Mouse (Mus musculus) neural tube, embryonic 12.5 days (tissue): ENCODE measurements at regions not wholly inside any gene's neighbourhood (a gene's known extent, or its start where the extent isn't known, plus 50 kb on each side); places are given as distances from the start of the nearest gene placed in this dataset.

ENCODE experiments used
- ATAC-seq: fragments of 200-750 bp; cut with Nextera tagmentation; 2 replicates; pipeline ENCODE4 v1.8.0; 2017; ENCODE audit warnings: low read depth, mild to moderate bottlenecking, moderate TSS enrichment, moderate library complexity; ENCODE audit not compliant: low FRiP score
- H3K27ac ChIP-seq: fragments of 300-500 bp; sonication (generic); 2 replicates; pipeline ENCODE4 v1.5.1; 2016
- H3K27me3 ChIP-seq: fragments of 300-500 bp; sonication (generic); replicated peaks from 2 replicates; pipeline ENCODE4 v1.6.1; 2016; ENCODE audit warnings: mild to moderate bottlenecking
- H3K36me3 ChIP-seq: fragments of 300-500 bp; sonication (generic); 2 replicates; pipeline ENCODE4 v1.6.1; 2016; ENCODE audit warnings: mild to moderate bottlenecking
- H3K4me1 ChIP-seq: fragments of 300-500 bp; sonication (generic); 2 replicates; pipeline ENCODE4 v1.6.1; 2016
- H3K4me2 ChIP-seq: fragments of 300-500 bp; sonication (generic); replicated peaks from 2 replicates; pipeline ENCODE4 v1.6.1; 2016; ENCODE audit warnings: mild to moderate bottlenecking
- H3K4me3 ChIP-seq: fragments of 300-500 bp; sonication (generic); 2 replicates; pipeline ENCODE4 v1.5.1; 2016
- H3K9ac ChIP-seq: fragments of 300-500 bp; sonication (generic); 2 replicates; pipeline ENCODE4 v1.6.1; 2016; ENCODE audit warnings: mild to moderate bottlenecking
- H3K9me3 ChIP-seq: fragments of 300-500 bp; sonication (generic); 2 replicates; pipeline ENCODE4 v1.6.1; 2016; ENCODE audit warnings: mild to moderate bottlenecking
- WGBS: fragments of 180-500 bp; shearing (Covaris S2); methylation state at CpG from one replicate; pipeline ENCODE4 v1.1.7; 2016; 5-methylcytosine and 5-hydroxymethylcytosine counted together

- Histone ChIP-seq H3K9ac (no peak overlapping the region), H3K27ac (no peak overlapping the region), H3K9me3 (no peaks in the 10 kb centered on the region), H3K4me1 (no peaks in the 10 kb centered on the region), H3K4me3 (no peak overlapping the region), H3K36me3 (no peaks in the 10 kb centered on the region), H3K4me2 (no peak overlapping the region), H3K27me3 (no peaks in the 10 kb centered on the region)
- WGBS: 40% methylated on average over 4 of the region's 4 CpGs
- no peak for ATAC-seq
Measured at GRCm38 (mm10) chr8:30289169-30289568, 2841.7 kb downstream of the Poteg start.

GRCm38 (mm10) chr8:30331201-30331600, 2883.7 kb downstream of the Poteg start:
- Histone ChIP-seq H3K27me3 (no peaks in the 10 kb centered on the region), H3K9ac (no peak overlapping the region), H3K4me3 (no peak overlapping the region), H3K36me3 (no peaks in the 10 kb centered on the region), H3K9me3 (no peaks in the 10 kb centered on the region), H3K4me2 (no peak overlapping the region), H3K4me1 (no peaks in the 10 kb centered on the region), H3K27ac (no peak overlapping the region)
- ATAC-seq: no peak

GRCm38 (mm10) chr8:30333352-30333751, 2885.9 kb downstream of the Poteg start:
- Histone ChIP-seq H3K9me3 (no peaks in the 10 kb centered on the region), H3K4me2 (no peak overlapping the region), H3K4me1 (no peaks in the 10 kb centered on the region), H3K4me3 (no peak overlapping the region), H3K27ac (no peak overlapping the region), H3K36me3 (no peaks in the 10 kb centered on the region), H3K27me3 (no peaks in the 10 kb centered on the region), H3K9ac (no peak overlapping the region)
- ATAC-seq: no peak
- WGBS: 51% methylated on average over 3 of the region's 3 CpGs

- WGBS: 84% methylated on average over 1 of the region's 1 CpGs
- Histone ChIP-seq H3K4me3 (no peak overlapping the region), H3K4me1 (no peaks in the 10 kb centered on the region), H3K27me3 (no peaks in the 10 kb centered on the region), H3K9ac (no peak overlapping the region), H3K9me3 (no peaks in the 10 kb centered on the region), H3K36me3 (no peaks in the 10 kb centered on the region), H3K4me2 (no peak overlapping the region), H3K27ac (no peak overlapping the region)
- no peak for ATAC-seq
Measured at GRCm38 (mm10) chr8:30359464-30359863, 2912.0 kb downstream of the Poteg start.

GRCm38 (mm10) chr8:30365721-30366120, 2918.3 kb downstream of the Poteg start:
- Histone ChIP-seq H3K4me3 (no peak overlapping the region), H3K27me3 (no peaks in the 10 kb centered on the region), H3K36me3 (no peaks in the 10 kb centered on the region), H3K9ac (no peak overlapping the region), H3K27ac (no peak overlapping the region), H3K9me3 (no peaks in the 10 kb centered on the region), H3K4me2 (no peak overlapping the region), H3K4me1 (no peaks in the 10 kb centered on the region)
- WGBS: 79% methylated on average over 2 of the region's 2 CpGs
- ATAC-seq: no peak

GRCm38 (mm10) chr8:30391936-30392335, 2944.5 kb downstream of the Poteg start:
- WGBS: 84% methylated on average over 2 of the region's 2 CpGs
- Histone ChIP-seq H3K36me3 (no peaks in the 10 kb centered on the region), H3K4me3 (no peak overlapping the region), H3K4me1 (no peaks in the 10 kb centered on the region), H3K27me3 (no peaks in the 10 kb centered on the region), H3K9ac (no peak overlapping the region), H3K27ac (no peak overlapping the region), H3K4me2 (no peak overlapping the region), H3K9me3 (no peaks in the 10 kb centered on the region)
- ATAC-seq: no peak

GRCm38 (mm10) chr8:30439423-30439822, 2989.1 kb upstream of the 5930422O12Rik start:
- no peak for ATAC-seq
- Histone ChIP-seq H3K36me3 (no peaks in the 10 kb centered on the region), H3K27me3 (no peaks in the 10 kb centered on the region), H3K9me3 (no peaks in the 10 kb centered on the region), H3K4me2 (no peak overlapping the region), H3K4me1 (no peaks in the 10 kb centered on the region), H3K4me3 (no peak overlapping the region), H3K9ac (no peak overlapping the region), H3K27ac (no peak overlapping the region)
- 67% methylated on average over 2 of the region's 2 CpGs for WGBS

- ATAC-seq: no peak
- no peaks in the 10 kb centered on the region for H3K9me3 ChIP-seq
- H3K27me3 ChIP-seq: no peaks in the 10 kb centered on the region
- no peak overlapping the region for H3K4me3 ChIP-seq
- no peaks in the 10 kb centered on the region for H3K36me3 ChIP-seq
- 89% methylated on average over 1 of the region's 1 CpGs for WGBS
- H3K27ac ChIP-seq: no peak overlapping the region
- H3K4me2 ChIP-seq: no peak overlapping the region
- no peak overlapping the region for H3K9ac ChIP-seq
- H3K4me1 ChIP-seq: no peaks in the 10 kb centered on the region
Measured at GRCm38 (mm10) chr8:30441821-30442220, 2986.7 kb upstream of the 5930422O12Rik start.

- H3K9ac ChIP-seq: no peak overlapping the region
- WGBS: 73% methylated on average over 2 of the region's 2 CpGs
- H3K4me1 ChIP-seq: no peaks in the 10 kb centered on the region
- no peak for ATAC-seq
- no peaks in the 10 kb centered on the region for H3K36me3 ChIP-seq
- no peaks in the 10 kb centered on the region for H3K9me3 ChIP-seq
- no peaks in the 10 kb centered on the region for H3K27me3 ChIP-seq
- no peak overlapping the region for H3K4me3 ChIP-seq
- H3K27ac ChIP-seq: no peak overlapping the region
- no peak overlapping the region for H3K4me2 ChIP-seq
Measured at GRCm38 (mm10) chr8:30443874-30444273, 2984.6 kb upstream of the 5930422O12Rik start.

- no peak for ATAC-seq
- WGBS: 84% methylated on average over 4 of the region's 4 CpGs
- no peaks in the 10 kb centered on the region for H3K27me3 ChIP-seq
- no peaks in the 10 kb centered on the region for H3K36me3 ChIP-seq
- no peaks in the 10 kb centered on the region for H3K4me1 ChIP-seq
- H3K4me3 ChIP-seq: no peak overlapping the region
- H3K9ac ChIP-seq: no peak overlapping the region
- no peak overlapping the region for H3K4me2 ChIP-seq
- H3K9me3 ChIP-seq: no peaks in the 10 kb centered on the region
- H3K27ac ChIP-seq: no peak overlapping the region
Measured at GRCm38 (mm10) chr8:30444274-30444673, 2984.2 kb upstream of the 5930422O12Rik start.

GRCm38 (mm10) chr8:30458136-30458535, 2970.4 kb upstream of the 5930422O12Rik start:
- no peak overlapping the region for H3K27ac ChIP-seq
- 27% methylated on average over 4 of the region's 4 CpGs for WGBS
- H3K4me2 ChIP-seq: no peak overlapping the region
- H3K9ac ChIP-seq: no peak overlapping the region
- no peak overlapping the region for H3K4me3 ChIP-seq
- no peak for ATAC-seq
- H3K27me3 ChIP-seq: no peaks in the 10 kb centered on the region
- H3K9me3 ChIP-seq: no peaks in the 10 kb centered on the region
- no peaks in the 10 kb centered on the region for H3K36me3 ChIP-seq
- H3K4me1 ChIP-seq: no peaks in the 10 kb centered on the region

- Histone ChIP-seq H3K9ac (no peak overlapping the region), H3K4me2 (no peak overlapping the region), H3K4me3 (no peak overlapping the region), H3K27ac (no peak overlapping the region), H3K9me3 (no peaks in the 10 kb centered on the region), H3K27me3 (no peaks in the 10 kb centered on the region), H3K36me3 (no peaks in the 10 kb centered on the region), H3K4me1 (no peaks in the 10 kb centered on the region)
- 63% methylated on average over 3 of the region's 3 CpGs for WGBS
- no peak for ATAC-seq
Measured at GRCm38 (mm10) chr8:30482956-30483355, 2945.6 kb upstream of the 5930422O12Rik start.

- Histone ChIP-seq H3K9me3 (no peaks in the 10 kb centered on the region), H3K36me3 (no peaks in the 10 kb centered on the region), H3K4me2 (no peak overlapping the region), H3K27ac (no peak overlapping the region), H3K4me3 (no peak overlapping the region), H3K27me3 (no peaks in the 10 kb centered on the region), H3K9ac (no peak overlapping the region), H3K4me1 (no peaks in the 10 kb centered on the region)
- 38% methylated on average over 6 of the region's 6 CpGs for WGBS
- ATAC-seq: peak; percentile 89
Measured at GRCm38 (mm10) chr8:30494851-30495355, 2933.6 kb upstream of the 5930422O12Rik start.
